Mouse (Mus musculus) erythroblast, embryonic 14.5 days (primary cell): ENCODE results near the gene Tmem63b. TPM values are rescaled to one million over a fixed set of nuclear protein-coding genes. Genes with fewer than 3 reads are reported as not detected.

Experiments used
- H3K27me3 ChIP-seq: 2 replicates; pipeline ENCODE4 v1.6.1; 2012; ENCODE audit warnings: inconsistent platforms; ENCODE audit not compliant: control insufficient read depth
- H3K36me3 ChIP-seq: 2 replicates; pipeline ENCODE4 v1.6.1; 2012; ENCODE audit warnings: mild to moderate bottlenecking, inconsistent platforms; ENCODE audit not compliant: control insufficient read depth
- H3K4me1 ChIP-seq: 2 replicates; pipeline ENCODE4 v1.6.1; 2012; ENCODE audit warnings: inconsistent platforms; ENCODE audit not compliant: control insufficient read depth
- H3K4me3 ChIP-seq: replicated peaks from 2 replicates; pipeline ENCODE3; 2012; ENCODE audit warnings: moderate library complexity, mild to moderate bottlenecking, inconsistent platforms
- H3K9me3 ChIP-seq: 2 replicates; pipeline ENCODE4 v1.6.1; 2012; ENCODE audit warnings: low read length, inconsistent platforms, mixed read lengths; ENCODE audit not compliant: control insufficient read depth
- GATA1 ChIP-seq: IDR thresholded peaks from 2 replicates; pipeline ENCODE4 v1.6.1; 2012; ENCODE audit warnings: low read length, inconsistent platforms, mixed read lengths
- TAL1 ChIP-seq: IDR thresholded peaks from 3 replicates; pipeline ENCODE4 v1.6.1; 2012; ENCODE audit warnings: low read length, inconsistent platforms, mixed read lengths
- polyA plus RNA-seq: library from polyadenylated mRNA; stranded (reverse); fragments of >175 nt; gene quantifications from 2 replicates; pipeline ENCODE4 v1.2.3, GENCODE M21; 2012

Tmem63b gene
- polyA plus RNA-seq, 1 experiment = 1.7 TPM

DNA sequence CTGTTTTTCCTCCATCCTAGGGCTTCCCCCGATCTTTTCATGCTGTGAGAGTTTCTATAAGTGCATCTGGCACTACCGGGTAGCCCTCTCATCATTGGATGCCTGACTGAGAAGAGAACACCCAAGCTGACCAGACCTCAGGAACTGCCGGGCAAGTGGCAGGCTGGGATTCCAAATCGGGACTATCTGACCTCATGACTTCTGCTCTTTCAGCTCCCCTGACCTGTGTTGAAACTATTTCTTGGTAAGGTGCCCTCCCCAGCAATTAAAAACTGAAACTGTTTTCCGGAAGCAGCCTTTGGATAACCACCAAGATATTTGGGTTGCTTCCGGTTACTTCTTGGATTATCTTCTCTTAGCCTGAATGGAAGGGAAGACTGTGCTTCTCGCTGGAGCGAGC, 21.5 kb upstream of the Tmem63b start:
- no peaks in the 10 kb centered on the region for H3K27me3 ChIP-seq
- TF ChIP-seq TAL1 (no peak), GATA1 (no peak)
- no peaks in the 10 kb centered on the region for H3K9me3 ChIP-seq
- peaks cover 5% of the 10 kb centered on the region for H3K4me1 ChIP-seq
- H3K4me3 ChIP-seq = no peak overlapping the region
- no peaks in the 10 kb centered on the region for H3K36me3 ChIP-seq

DNA sequence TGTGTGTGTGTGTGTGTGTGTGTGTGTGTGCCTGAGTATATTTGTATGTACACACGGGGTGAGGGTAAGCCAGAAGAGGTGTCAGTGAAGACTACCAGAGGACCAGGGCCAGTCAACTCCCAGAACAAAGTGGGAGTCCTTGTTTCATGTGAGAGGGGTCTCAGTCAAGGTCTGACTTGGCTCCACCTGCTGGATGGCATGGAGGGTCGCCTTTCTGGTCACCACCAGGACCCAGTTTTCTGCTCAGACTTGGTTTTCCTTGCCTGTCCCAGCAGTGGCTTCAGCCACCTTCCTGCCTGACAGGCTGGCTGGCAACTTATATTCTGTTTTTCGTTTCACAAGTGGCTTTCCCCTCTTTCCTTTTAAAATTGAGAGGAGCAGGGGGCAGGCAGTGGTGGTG, 20.7 kb upstream of the Tmem63b start:
- Histone ChIP-seq H3K27me3 (no peaks in the 10 kb centered on the region), H3K4me1 (peaks cover 11% of the 10 kb centered on the region), H3K9me3 (no peaks in the 10 kb centered on the region), H3K4me3 (no peak overlapping the region), H3K36me3 (no peaks in the 10 kb centered on the region)
- no peak for TF ChIP-seq GATA1
- TF ChIP-seq TAL1 = no peak

DNA sequence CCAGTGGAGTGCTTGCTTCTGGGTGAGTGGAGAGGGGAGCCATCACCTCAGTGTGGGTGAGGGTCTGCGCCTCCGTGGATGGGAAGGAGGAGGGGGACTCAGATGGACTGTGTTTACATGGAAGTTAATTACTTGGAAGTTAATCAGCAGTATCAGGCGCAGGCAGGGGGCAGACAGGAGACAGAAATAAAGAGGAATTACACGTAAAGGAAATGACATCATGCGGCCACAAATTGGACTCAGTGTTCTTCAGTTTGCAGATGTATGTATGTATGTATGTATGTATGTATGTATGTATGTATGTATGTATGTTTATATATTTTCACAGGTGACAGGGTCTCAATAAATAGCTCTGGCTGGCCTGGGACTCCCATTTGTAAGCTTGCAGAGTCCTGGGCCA, 20.1 kb upstream of the Tmem63b start:
- H3K4me3 ChIP-seq = no peak overlapping the region
- no peaks in the 10 kb centered on the region for H3K9me3 ChIP-seq
- peaks cover 16% of the 10 kb centered on the region for H3K4me1 ChIP-seq
- no peaks in the 10 kb centered on the region for H3K27me3 ChIP-seq
- TF ChIP-seq GATA1 = no peak
- TF ChIP-seq TAL1 = no peak
- no peaks in the 10 kb centered on the region for H3K36me3 ChIP-seq

DNA sequence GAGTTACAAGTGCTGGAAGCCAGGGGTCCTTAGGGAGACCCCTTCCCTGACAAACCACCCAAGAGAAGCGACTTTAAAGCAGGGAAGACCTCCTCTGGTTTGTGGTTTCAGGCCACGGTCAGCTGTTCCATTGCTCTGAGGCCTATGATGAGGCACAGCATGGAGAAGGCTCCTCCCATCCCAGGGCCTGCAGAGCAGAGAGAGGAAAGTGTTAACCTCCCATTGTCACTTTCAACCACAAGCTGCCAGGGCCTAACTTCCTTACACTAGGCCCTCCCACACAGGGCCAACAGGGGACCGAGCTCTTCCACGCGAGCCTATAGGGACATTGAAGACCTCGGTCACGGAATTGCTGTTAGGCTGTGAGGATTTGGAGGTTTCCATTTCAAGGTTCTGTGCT, 16.5 kb upstream of the Tmem63b start:
- Histone ChIP-seq H3K36me3 (peaks cover 16% of the 10 kb centered on the region), H3K27me3 (no peaks in the 10 kb centered on the region), H3K4me1 (peaks cover 23% of the 10 kb centered on the region), H3K9me3 (no peaks in the 10 kb centered on the region), H3K4me3 (no peak overlapping the region)
- TF ChIP-seq TAL1 (no peak), GATA1 (no peak)

DNA sequence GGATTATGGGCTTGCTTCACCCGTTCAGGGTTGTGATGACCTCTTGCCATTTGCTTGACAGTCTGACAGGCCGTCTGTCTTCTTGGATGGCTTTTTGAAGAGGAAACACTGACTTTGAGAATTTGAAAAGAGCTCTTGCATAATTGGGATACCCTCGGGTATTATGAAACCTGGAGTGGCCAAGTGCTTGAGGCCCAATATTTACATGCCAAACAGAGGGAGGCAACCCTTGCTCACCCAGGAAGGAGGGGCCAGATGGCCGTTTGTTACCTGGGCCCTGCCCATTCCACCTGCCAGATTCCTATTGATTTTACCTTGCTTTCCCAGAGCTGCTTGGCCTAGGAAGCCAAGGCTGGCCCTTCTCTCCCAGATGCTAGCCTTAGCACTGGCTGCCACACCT, 15.5 kb upstream of the Tmem63b start:
- no peaks in the 10 kb centered on the region for H3K9me3 ChIP-seq

DNA sequence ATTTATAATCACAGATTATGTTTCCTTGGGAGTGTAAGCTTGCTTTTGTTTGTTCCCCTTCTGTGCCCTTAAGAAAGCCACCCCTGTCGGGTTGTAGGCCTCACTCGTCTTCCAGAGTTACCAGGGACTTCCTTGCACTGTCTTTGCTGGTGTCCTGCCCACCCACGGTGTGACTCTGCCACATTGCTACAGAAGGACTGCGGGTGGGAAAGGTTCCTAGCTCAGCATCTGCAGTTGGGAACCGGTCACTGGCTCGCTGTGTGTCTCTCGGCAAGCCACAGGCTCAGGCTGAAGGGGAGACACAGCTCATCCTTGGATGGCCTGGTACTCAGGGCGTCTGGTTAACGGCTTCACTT, 14.5 kb upstream of the Tmem63b start:
- peaks cover 34% of the 10 kb centered on the region for H3K36me3 ChIP-seq
- H3K27me3 ChIP-seq = no peaks in the 10 kb centered on the region
- H3K4me1 ChIP-seq = peaks cover 27% of the 10 kb centered on the region
- no peak overlapping the region for H3K4me3 ChIP-seq
- TF ChIP-seq GATA1 = no peak
- TF ChIP-seq TAL1 = no peak
- no peaks in the 10 kb centered on the region for H3K9me3 ChIP-seq

More for the DNA sequence above, 15.5 kb upstream of the Tmem63b start:
- Histone ChIP-seq H3K27me3 (no peaks in the 10 kb centered on the region), H3K4me1 (peaks cover 23% of the 10 kb centered on the region), H3K4me3 (no peak overlapping the region), H3K36me3 (peaks cover 24% of the 10 kb centered on the region)
- TF ChIP-seq TAL1 (no peak), GATA1 (no peak)

DNA sequence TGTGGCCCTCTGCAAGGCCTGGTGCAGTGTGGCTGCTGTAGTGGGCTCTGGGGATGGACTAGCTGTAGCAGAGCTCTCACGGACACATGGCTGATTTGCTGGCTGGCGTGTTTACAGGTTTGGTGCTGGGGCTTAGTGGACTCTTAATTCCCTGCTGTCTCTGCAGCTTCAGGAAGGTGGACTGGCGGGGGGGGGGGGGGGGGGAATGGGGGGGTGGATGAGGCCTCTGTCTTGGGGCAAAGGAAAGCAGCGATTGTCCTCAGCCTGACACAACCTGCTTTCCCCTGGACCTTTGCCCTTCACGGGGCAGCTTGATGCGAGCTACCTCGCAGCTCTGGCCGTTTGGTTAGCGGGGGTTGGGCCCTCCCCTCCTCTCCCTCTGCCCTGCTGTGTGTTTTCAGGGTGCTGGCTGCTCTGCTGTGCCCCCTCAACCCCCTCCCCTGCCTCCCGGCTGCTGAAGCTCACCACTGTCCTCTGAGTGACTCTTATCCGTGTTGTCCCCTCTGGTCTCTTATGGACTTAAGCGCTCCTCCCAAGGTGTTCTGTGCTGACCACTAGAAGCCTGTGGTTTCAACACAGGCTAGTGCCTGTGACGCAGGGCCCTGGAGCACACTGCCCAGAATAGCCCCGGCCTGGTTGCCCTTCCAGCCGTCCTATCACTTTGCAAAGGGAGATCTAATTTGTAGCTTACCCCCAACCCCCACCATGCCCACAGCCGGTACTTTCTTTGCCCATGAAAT, 14.0 kb upstream of the Tmem63b start:
- no peaks in the 10 kb centered on the region for H3K27me3 ChIP-seq
- H3K36me3 ChIP-seq = peaks cover 37% of the 10 kb centered on the region
- H3K4me1 ChIP-seq = peaks cover 30% of the 10 kb centered on the region
- TF ChIP-seq GATA1 (no peak), TAL1 (no peak)
- no peaks in the 10 kb centered on the region for H3K9me3 ChIP-seq
- no peak overlapping the region for H3K4me3 ChIP-seq

DNA sequence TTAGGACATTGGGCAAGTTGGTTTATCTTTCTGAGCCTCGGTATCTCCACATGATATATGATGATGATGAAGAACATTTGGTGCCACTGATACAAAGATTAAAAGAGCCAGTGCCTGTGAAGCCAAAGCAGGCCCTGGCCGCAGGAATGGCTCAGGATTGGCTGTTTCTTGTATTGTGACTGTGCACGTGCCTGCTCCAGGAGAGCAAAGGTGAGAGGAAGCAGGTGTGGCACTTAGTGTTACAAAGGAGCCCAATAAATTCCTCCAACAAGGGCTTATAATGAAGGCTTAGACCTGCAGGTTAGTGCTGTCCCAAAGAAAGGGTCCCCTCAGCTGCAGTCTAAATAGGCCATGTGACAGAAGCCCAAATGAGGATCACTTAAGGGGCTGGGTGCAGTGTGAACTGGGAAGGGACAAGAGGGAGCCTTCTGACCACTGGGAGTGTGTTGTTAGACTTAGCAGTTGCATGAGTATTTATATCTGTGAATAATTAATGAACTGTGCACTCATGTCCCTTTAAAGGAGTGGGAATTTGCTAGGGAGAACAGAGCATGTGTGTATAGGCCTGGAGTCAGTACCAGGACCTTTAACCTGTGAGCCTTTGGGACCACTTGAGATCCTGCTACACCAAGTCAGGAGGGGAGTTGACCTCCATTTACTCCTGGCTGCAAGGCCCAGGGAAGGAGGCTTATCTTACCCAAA, 12.5 kb upstream of the Tmem63b start:
- TF ChIP-seq GATA1 (no peak), TAL1 (no peak)

DNA sequence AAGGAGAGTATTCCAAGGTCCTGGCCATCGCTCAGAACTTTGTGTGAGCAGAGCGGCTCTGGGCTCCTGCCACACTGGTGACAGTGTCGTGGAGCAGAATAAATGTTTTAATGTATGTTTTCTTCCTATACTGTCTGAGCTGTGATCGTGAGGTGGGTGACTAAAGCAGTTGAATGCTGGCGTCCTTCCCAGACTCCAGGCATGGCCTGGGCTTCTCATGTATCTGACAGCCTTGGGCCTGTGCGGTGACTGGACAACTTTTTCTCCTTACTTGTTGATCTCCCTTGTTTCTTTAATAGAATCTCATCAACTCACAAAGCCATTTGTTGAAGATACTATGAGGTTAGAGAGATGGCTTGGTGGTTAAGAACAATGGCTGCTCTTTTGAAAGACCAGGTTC, 11.7 kb upstream of the Tmem63b start:
- no peaks in the 10 kb centered on the region for H3K9me3 ChIP-seq
- TF ChIP-seq GATA1 = no peak
- no peak for TF ChIP-seq TAL1
- peaks cover 48% of the 10 kb centered on the region for H3K4me1 ChIP-seq

More for the DNA sequence above, 12.5 kb upstream of the Tmem63b start:
- Histone ChIP-seq H3K4me3 (no peak overlapping the region), H3K9me3 (no peaks in the 10 kb centered on the region), H3K4me1 (peaks cover 41% of the 10 kb centered on the region), H3K36me3 (peaks cover 42% of the 10 kb centered on the region), H3K27me3 (no peaks in the 10 kb centered on the region)

More for the DNA sequence above, 11.7 kb upstream of the Tmem63b start:
- H3K4me3 ChIP-seq = no peak overlapping the region
- peaks cover 42% of the 10 kb centered on the region for H3K36me3 ChIP-seq
- H3K27me3 ChIP-seq = no peaks in the 10 kb centered on the region
